Mouse (Mus musculus): ENCODE data around the gene Galc.
A peak's percentile ranks its signal among the peaks of the same experiment; 100 is the strongest.

Gene Galc

GRCm38 (mm10) chr12:98258845-98259517 lies at the start of gene Galc:
Galc (minus strand) TSS chr12:98259459.
- no peak for DNase-seq (ENCODE audit: low read depth)

- no peak for DNase-seq (ENCODE audit: low read depth)
These were observed 48.1 kb upstream of the Galc start for GRCm38 (mm10) chr12:98307179-98307915.

- DNase-seq (ENCODE audit: low read depth), result no peak
These were observed 43.8 kb upstream of the Galc start for GRCm38 (mm10) chr12:98303013-98303412.

- DNase-seq (ENCODE audit: low read depth), result no peak
These were observed 42.7 kb upstream of the Galc start for GRCm38 (mm10) chr12:98301980-98302379.

- DNase-seq (ENCODE audit: low read depth), result no peak
These were observed 35.0 kb upstream of the Galc start for GRCm38 (mm10) chr12:98294241-98294640.

GRCm38 (mm10) chr12:98292278-98292677 lies 33.0 kb upstream of the Galc start:
- no peak for DNase-seq (ENCODE audit: low read depth)

GRCm38 (mm10) chr12:98290475-98290874 lies 31.2 kb upstream of the Galc start:
- no peak for DNase-seq (ENCODE audit: low read depth)

- no peak for DNase-seq (ENCODE audit: low read depth)
These were observed 25.2 kb upstream of the Galc start for GRCm38 (mm10) chr12:98284477-98284876.

GRCm38 (mm10) chr12:98283487-98283860 lies 24.2 kb upstream of the Galc start:
- peak; percentile 76 for DNase-seq (ENCODE audit: low read depth)

- peak; percentile 77 for DNase-seq (ENCODE audit: low read depth)
These were observed 23.7 kb upstream of the Galc start for GRCm38 (mm10) chr12:98282776-98283486.

- no peak for DNase-seq (ENCODE audit: low read depth)
These were observed 21.7 kb upstream of the Galc start for GRCm38 (mm10) chr12:98280996-98281395.

GRCm38 (mm10) chr12:98280530-98280929 lies 21.3 kb upstream of the Galc start:
- DNase-seq (ENCODE audit: low read depth), result peak; percentile 73

GRCm38 (mm10) chr12:98272433-98272832 lies 13.2 kb upstream of the Galc start:
- peak; percentile 24 for DNase-seq (ENCODE audit: low read depth)

- DNase-seq (ENCODE audit: low read depth), result peak; percentile 17
These were observed 11.7 kb upstream of the Galc start for GRCm38 (mm10) chr12:98270810-98271566.

- DNase-seq (ENCODE audit: low read depth), result peak; percentile 94
These were observed 10.8 kb upstream of the Galc start for GRCm38 (mm10) chr12:98269791-98270745.

GRCm38 (mm10) chr12:98268441-98269369 lies 9.4 kb upstream of the Galc start, which contains the start of gene Gpr65:
Gpr65 (plus strand) TSS chr12:98268635.
- peak; percentile 55 for DNase-seq (ENCODE audit: low read depth)

GRCm38 (mm10) chr12:98265697-98266096 lies 6.4 kb upstream of the Galc start:
- DNase-seq (ENCODE audit: low read depth), result no peak

GRCm38 (mm10) chr12:98259518-98259852 lies 226 bp upstream of the Galc start:
- no peak for DNase-seq (ENCODE audit: low read depth)

GRCm38 (mm10) chr12:98258371-98258844 lies 851 bp downstream of the Galc start:
- DNase-seq (ENCODE audit: low read depth), result no peak

All from 416B (cell line).